Mouse (Mus musculus): Measurements from ENCODE around the gene Morn5.

The Morn5 gene

GRCm38 (mm10) chr2:36048748-36049566, at the start of gene Morn5, which contains the start of gene Ndufa8:
Gene Morn5, plus strand, starts transcription at chr2:36049458.
Gene Ndufa8, minus strand, starts transcription at chr2:36049406.
- DNase-seq = peak; percentile 95 to 97

GRCm38 (mm10) chr2:36000390-36000789, 48.9 kb upstream of the Morn5 start:
- DNase-seq = no peak

DNA sequence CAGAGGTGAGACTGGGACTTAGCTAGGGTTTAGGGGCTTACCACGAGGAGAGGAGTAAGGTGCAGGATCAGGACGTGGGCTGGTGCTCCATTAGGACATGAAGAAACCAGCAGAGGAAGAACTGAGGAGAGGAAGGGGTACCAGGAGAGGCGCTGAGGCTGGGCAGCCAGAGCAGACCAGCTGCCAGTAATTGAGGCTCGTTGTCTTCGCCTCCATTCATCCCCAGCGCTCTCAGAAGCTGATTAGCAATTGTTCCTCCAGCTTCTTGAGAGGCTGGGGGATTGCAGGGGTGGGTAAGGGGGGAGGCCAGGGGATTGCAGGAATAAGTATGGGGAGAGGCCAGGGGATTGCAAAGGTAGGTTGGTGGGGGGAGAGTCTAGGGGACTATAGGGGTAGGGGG, 47.1 kb upstream of the Morn5 start:
- no peak for DNase-seq

GRCm38 (mm10) chr2:36008071-36008470, 41.2 kb upstream of the Morn5 start:
- DNase-seq = no peak

GRCm38 (mm10) chr2:36009386-36009785, 39.9 kb upstream of the Morn5 start:
- DNase-seq = peak; percentile 9 to 11

GRCm38 (mm10) chr2:36010579-36010978, 38.7 kb upstream of the Morn5 start:
- DNase-seq = no peak

DNA sequence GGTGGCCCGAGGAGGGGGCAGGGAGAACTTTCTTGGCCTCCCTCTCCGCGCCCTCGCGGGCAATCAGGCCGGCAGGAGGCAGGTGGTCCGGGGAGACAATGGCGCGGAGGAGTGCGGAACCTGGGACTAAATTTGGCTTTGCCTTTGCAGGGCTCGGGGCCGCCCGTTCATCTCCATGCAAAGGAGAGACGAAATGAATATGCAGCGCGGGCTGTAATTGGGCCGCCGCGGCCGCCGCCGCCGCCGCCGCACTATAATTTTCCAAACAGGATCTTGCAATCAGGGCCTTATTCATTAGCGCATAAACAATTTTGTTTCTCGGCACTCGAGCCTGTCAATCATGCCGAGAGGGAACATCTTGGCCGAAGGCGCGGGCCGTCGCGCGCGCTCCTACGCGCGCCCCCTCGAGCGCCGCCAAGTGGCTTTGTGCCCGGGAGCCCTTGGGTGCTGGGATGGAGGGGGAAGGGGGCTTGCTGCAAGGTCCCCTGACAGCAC, 37.9 kb upstream of the Morn5 start:
- DNase-seq = no peak

GRCm38 (mm10) chr2:36013010-36013409, 36.2 kb upstream of the Morn5 start:
- no peak for DNase-seq

GRCm38 (mm10) chr2:36021385-36022159, 27.7 kb upstream of the Morn5 start:
- DNase-seq = peak in 1 of 2 experiments; percentile 9

DNA sequence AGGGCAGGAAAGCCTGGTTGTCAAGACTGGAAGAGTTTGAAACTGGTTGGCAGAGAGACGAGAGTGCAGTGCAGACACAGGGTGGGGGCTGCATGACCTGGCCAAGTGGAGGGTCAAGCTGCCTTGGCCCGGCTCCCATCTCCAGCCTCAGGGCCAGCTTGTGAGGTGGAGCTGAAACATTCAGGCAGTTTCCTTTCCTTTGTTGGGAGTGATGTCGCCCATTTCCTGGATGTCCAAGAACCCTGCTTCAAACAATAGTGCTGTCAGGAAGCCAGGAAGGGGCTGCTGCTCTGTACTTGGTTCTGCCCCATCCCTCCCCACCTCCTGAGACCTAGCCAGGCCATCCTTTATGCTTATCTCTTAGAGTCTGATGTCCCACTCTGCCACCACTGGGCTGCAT, 26.0 kb upstream of the Morn5 start:
- DNase-seq = no peak

- DNase-seq = no peak
Observed at GRCm38 (mm10) chr2:36032884-36033283, 16.4 kb upstream of the Morn5 start.

- DNase-seq = no peak
Observed at GRCm38 (mm10) chr2:36033966-36034365, 15.3 kb upstream of the Morn5 start.

GRCm38 (mm10) chr2:36034898-36035297, 14.4 kb upstream of the Morn5 start:
- DNase-seq = no peak

GRCm38 (mm10) chr2:36035413-36036081, 13.7 kb upstream of the Morn5 start:
- no peak for DNase-seq

DNA sequence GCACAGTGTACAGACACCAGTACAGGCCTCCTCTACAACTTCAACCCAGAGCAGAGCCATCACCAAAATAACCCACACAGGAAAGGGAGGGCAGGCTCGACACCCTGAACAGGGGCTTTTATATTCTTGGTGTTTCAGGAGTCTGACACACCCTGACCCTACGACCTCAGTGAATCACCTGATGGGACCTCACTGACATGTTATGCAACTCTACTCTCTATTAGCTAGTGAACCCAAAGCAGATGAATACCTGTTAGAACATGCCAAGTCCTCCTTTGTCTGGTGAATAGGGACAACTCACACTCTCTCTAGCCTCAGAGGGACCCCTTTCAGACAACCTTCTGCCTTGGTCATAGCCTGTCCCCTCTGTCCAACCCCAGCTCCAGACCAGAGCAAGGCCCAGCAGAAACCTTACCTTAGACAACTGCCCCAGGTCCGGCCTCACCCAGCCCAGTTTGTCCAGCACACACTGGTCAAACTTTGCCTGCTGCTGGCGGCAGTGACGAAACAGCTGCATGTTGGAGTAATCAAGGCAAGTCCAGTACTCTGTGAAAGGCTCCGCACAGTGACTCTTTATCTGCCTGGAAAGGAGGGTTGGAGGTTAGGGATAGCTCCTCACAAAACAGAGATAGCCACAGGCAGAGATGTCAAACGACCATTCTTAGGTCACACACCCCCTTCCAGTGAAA, 9.8 kb upstream of the Morn5 start:
- DNase-seq = no peak

DNA sequence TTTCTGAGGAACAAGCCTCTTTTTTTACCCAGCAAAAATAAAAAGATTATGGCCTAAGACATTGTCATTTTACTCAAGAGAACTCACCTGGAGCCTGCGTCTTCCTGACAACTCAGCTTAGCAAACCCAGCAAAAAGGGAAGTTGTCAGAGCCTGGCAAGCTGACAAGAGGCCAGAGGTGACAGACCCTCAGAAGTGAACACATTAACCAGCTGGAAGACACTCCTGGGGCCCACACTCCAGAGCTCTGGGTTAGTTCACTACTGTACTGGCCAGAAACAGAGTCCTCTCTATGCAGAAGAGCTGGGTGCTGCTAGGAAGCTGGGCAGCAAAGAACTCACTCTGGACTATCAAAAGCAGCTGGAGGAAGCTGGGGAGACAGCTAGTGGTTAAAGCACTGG, 8.4 kb upstream of the Morn5 start:
- no peak for DNase-seq

- no peak for DNase-seq
Observed at GRCm38 (mm10) chr2:36048164-36048563, 1.1 kb upstream of the Morn5 start.

GRCm38 (mm10) chr2:36049567-36049954, 303 bp downstream of the Morn5 start:
- no peak for DNase-seq

DNA sequence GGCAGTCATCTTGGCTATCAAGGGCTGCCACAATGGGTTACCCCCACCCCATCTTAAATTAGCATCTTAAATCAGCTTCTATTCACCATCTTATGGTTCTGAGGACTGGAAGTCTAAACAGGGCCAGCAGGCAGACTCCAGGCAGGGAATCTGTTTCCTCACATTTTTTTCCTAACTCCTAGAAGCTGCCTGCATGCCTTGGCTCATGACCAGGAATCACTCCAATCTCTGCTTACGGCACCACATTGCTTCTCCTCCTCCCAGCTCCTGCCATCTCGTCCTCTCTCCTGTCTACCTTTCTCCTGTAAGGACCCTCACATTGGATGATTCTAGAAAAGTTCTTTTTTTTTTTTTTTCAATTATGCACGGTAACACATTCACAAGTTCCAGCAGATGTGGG, 4.0 kb downstream of the Morn5 start:
- no peak for DNase-seq

DNA sequence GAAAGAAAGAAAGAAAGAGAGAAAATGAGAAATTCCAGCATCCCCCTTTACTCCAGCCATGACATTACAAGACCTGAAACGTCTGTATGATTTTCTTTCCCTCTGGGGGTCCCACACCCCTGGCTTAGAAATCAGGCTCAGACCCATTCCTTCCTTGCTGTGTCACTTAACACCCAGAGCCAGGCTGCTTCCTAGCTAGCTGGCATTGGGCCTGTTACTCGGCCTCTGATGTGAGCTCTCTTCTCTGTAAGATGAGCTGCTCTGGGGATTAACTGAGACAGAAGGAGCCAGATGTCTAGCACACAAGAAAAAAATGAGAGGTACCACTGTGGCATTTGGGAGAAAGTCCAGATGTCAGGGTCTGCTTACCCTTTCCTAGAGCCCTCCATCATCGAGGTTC, 7.0 kb downstream of the Morn5 start:
- no peak for DNase-seq

DNA sequence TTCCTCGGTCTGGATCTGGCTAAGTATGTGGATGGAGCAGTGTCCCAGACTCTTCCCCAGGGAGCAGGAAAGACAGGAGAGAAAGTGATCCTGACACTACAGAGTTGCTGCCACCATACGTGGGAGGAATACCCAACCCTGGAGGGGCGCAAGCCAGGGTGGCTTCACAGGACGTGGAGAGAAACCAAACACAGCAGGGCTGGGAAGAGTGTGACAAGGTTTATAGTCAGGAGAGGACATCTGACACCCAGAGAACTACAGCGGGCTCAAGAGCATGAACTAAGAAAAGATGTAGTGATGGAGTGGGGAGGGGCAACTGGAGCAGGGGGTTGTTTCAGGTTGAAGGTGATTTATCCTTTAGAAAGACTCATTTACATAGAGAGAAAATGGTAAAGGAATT, 12.2 kb downstream of the Morn5 start:
- DNase-seq = no peak

DNA sequence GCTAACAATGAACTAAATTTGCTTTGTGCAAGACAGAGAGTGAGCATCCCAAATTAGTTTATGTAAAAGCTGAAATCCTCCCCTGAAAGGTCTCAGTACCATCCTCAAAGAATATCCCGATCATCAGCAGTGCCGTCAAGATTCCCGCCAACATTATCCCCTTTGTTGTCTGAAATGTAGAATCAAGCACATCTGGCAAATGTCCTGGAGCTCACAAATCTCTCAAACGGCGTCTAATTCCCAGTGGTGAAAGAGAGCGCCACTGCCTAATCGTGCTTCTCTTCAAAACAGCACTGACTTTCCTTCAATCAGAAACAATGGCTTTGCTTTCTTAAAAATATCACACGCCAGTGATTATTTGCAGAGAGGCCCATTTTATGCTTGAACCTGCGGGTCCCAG, 17.9 kb downstream of the Morn5 start:
- DNase-seq = no peak
